Mouse (Mus musculus) liver, postnatal 0 days (tissue): ENCODE data around the gene Vamp1. TPM values are rescaled to one million over a fixed set of nuclear protein-coding genes. Genes with fewer than 3 reads are reported as not detected.

ENCODE experiments used
- ATAC-seq: fragments of 200-750 bp; cut with Nextera tagmentation; 2 replicates; pipeline ENCODE4 v1.8.0; 2017; ENCODE audit warnings: mild to moderate bottlenecking, moderate library complexity
- DNase-seq: peaks from one replicate; pipeline ENCODE4 v3.0.0-alpha.2; 2016
- H3K27ac ChIP-seq: fragments of 300-500 bp; sonication (generic); 2 replicates; pipeline ENCODE4 v1.5.1; 2014; ENCODE audit warnings: antibody characterized with exemption, moderate library complexity, mild to moderate bottlenecking, low read depth
- H3K27me3 ChIP-seq: fragments of 300-500 bp; sonication (generic); 2 replicates; pipeline ENCODE4 v1.6.1; 2014; ENCODE audit warnings: low read length, control low read depth, mixed read lengths; ENCODE audit not compliant: insufficient read depth
- H3K36me3 ChIP-seq: fragments of 300-500 bp; sonication (generic); replicated peaks from 2 replicates; pipeline ENCODE4 v1.6.1; 2014; ENCODE audit warnings: mild to moderate bottlenecking, control low read depth, low read length, moderate library complexity, mixed read lengths; ENCODE audit not compliant: insufficient read depth
- H3K4me1 ChIP-seq: fragments of 300-500 bp; sonication (generic); 2 replicates; pipeline ENCODE4 v1.6.1; 2014; ENCODE audit warnings: antibody characterized with exemption, mild to moderate bottlenecking, control low read depth; ENCODE audit not compliant: insufficient read depth
- H3K4me2 ChIP-seq: fragments of 300-500 bp; sonication (generic); 2 replicates; pipeline ENCODE4 v1.6.1; 2014; ENCODE audit warnings: low read depth, mild to moderate bottlenecking, low read length, moderate library complexity, mixed read lengths
- H3K4me3 ChIP-seq: fragments of 300-500 bp; sonication (generic); 2 replicates; pipeline ENCODE4 v1.5.1; 2014; ENCODE audit warnings: low read depth, low read length
- H3K9ac ChIP-seq: fragments of 300-500 bp; sonication (generic); replicated peaks from 2 replicates; pipeline ENCODE4 v1.6.1; 2014; ENCODE audit warnings: mild to moderate bottlenecking, moderate library complexity
- H3K9me3 ChIP-seq: fragments of 300-500 bp; sonication (generic); 2 replicates; pipeline ENCODE4 v1.6.1; 2016; ENCODE audit warnings: mild to moderate bottlenecking, control low read depth, low read length, mixed read lengths
- CTCF ChIP-seq: sonication (generic); IDR thresholded peaks from 2 replicates; pipeline ENCODE4 v1.5.1; 2016; ENCODE audit warnings: antibody characterized with exemption, low read depth
- EP300 ChIP-seq: IDR thresholded peaks from 2 replicates; pipeline ENCODE4 v1.6.1; 2016; ENCODE audit warnings: antibody characterized with exemption, low read depth, mild to moderate bottlenecking
- WGBS: fragments of 180-500 bp; shearing (Covaris S2); extraction: QIAGEN DNeasy Blood & Tissue Kit; methylation state at CpG from one replicate; pipeline ENCODE4 v1.1.7; 2014; ENCODE audit not compliant: insufficient replicate concordance; 5-methylcytosine and 5-hydroxymethylcytosine counted together
- microRNA-seq: library from miRNA; unstranded; fragments of <30 nt; microRNA quantifications from one replicate; pipeline ENCODE4, GENCODE M21; 2016
- polyA plus RNA-seq: library from polyadenylated mRNA; unstranded; fragments of >200 nt; fragmentation: Nextera tagmentation; extraction: Ambion mirVana; gene quantifications from 2 replicates; pipeline ENCODE4 v1.2.1, GENCODE M21; 2015

Vamp1 gene
- polyA plus RNA-seq, 1 experiment from 2014 or later: 1.4 TPM

- ATAC-seq: no peak
- WGBS: 83% methylated on average over 7 of the region's 7 CpGs
- Histone ChIP-seq H3K27me3 (no peaks in the 10 kb centered on the region), H3K9me3 (no peaks in the 10 kb centered on the region), H3K4me2 (no peak overlapping the region), H3K27ac (no peak overlapping the region), H3K36me3 (no peaks in the 10 kb centered on the region), H3K9ac (no peak overlapping the region), H3K4me3 (no peak overlapping the region), H3K4me1 (no peaks in the 10 kb centered on the region)
- no peak for DNase-seq
- TF ChIP-seq CTCF (0 out of 2 replicates have a peak, but pooled peaks have one; percentile 4), EP300 (no peak)
These were observed 69.4 kb downstream of the Vamp1 start for GRCm38 (mm10) chr6:125284751-125285150.

- Histone ChIP-seq H3K4me3 (no peak within 1 kb of the TSS), H3K27me3 (no peaks in the 10 kb centered on the region), H3K9ac (no peak within 1 kb of the TSS), H3K4me2 (no peak within 1 kb of the TSS), H3K4me1 (no peaks in the 10 kb centered on the region), H3K9me3 (no peaks in the 10 kb centered on the region), H3K27ac (no peak within 1 kb of the TSS), H3K36me3 (no peaks in the 10 kb centered on the region)
- no peak for ATAC-seq
- 92% methylated on average over 22 of the region's 22 CpGs for WGBS
- no peak for TF ChIP-seq EP300
- no peak for TF ChIP-seq CTCF
- no peak for DNase-seq
These were observed 70.5 kb downstream of the Vamp1 start, which contains the start of gene Tuba3a for GRCm38 (mm10) chr6:125285890-125286289. Tuba3a (minus strand) TSS chr6:125286042.

GRCm38 (mm10) chr6:125286944-125287343, 71.6 kb downstream of the Vamp1 start:
- Histone ChIP-seq H3K9ac (no peak overlapping the region), H3K4me3 (no peak overlapping the region), H3K27me3 (no peaks in the 10 kb centered on the region), H3K36me3 (no peaks in the 10 kb centered on the region), H3K4me2 (no peak overlapping the region), H3K27ac (no peak overlapping the region), H3K4me1 (no peaks in the 10 kb centered on the region), H3K9me3 (no peaks in the 10 kb centered on the region)
- DNase-seq (no peak), ATAC-seq (no peak)
- TF ChIP-seq CTCF (no peak), EP300 (no peak)
- 78% methylated on average over 4 of the region's 4 CpGs for WGBS

GRCm38 (mm10) chr6:125288730-125289129, 73.4 kb downstream of the Vamp1 start:
- 61% methylated on average over 5 of the region's 5 CpGs for WGBS
- no peak for TF ChIP-seq EP300
- TF ChIP-seq CTCF: no peak
- no peak overlapping the region for H3K27ac ChIP-seq
- H3K27me3 ChIP-seq: no peaks in the 10 kb centered on the region
- H3K9ac ChIP-seq: no peak overlapping the region
- DNase-seq (no peak), ATAC-seq (no peak)
- H3K9me3 ChIP-seq: no peaks in the 10 kb centered on the region
- H3K4me1 ChIP-seq: no peaks in the 10 kb centered on the region
- H3K4me3 ChIP-seq: no peak overlapping the region
- H3K36me3 ChIP-seq: no peaks in the 10 kb centered on the region
- H3K4me2 ChIP-seq: no peak overlapping the region

GRCm38 (mm10) chr6:125291329-125291728, 76.0 kb downstream of the Vamp1 start:
- no peaks in the 10 kb centered on the region for H3K27me3 ChIP-seq
- no peak overlapping the region for H3K4me3 ChIP-seq
- H3K4me2 ChIP-seq: no peak overlapping the region
- H3K9me3 ChIP-seq: no peaks in the 10 kb centered on the region
- ATAC-seq (no peak), DNase-seq (no peak)
- H3K4me1 ChIP-seq: no peaks in the 10 kb centered on the region
- H3K9ac ChIP-seq: no peak overlapping the region
- 71% methylated on average over 4 of the region's 4 CpGs for WGBS
- H3K36me3 ChIP-seq: no peaks in the 10 kb centered on the region
- H3K27ac ChIP-seq: no peak overlapping the region
- TF ChIP-seq EP300 (no peak), CTCF (no peak)

- WGBS: 67% methylated on average over 7 of the region's 7 CpGs
- H3K4me2 ChIP-seq: no peak overlapping the region
- no peaks in the 10 kb centered on the region for H3K4me1 ChIP-seq
- H3K36me3 ChIP-seq: no peaks in the 10 kb centered on the region
- H3K4me3 ChIP-seq: no peak overlapping the region
- ATAC-seq (peak; percentile 83), DNase-seq (no peak)
- H3K9ac ChIP-seq: no peak overlapping the region
- peak overlapping the region; percentile 41; the same call in 1 of the 2 replicates for H3K27ac ChIP-seq
- TF ChIP-seq EP300 (no peak), CTCF (no peak)
- no peaks in the 10 kb centered on the region for H3K9me3 ChIP-seq
- H3K27me3 ChIP-seq: no peaks in the 10 kb centered on the region
These were observed 76.9 kb downstream of the Vamp1 start for GRCm38 (mm10) chr6:125292256-125292655.

- no peak for ATAC-seq
- WGBS: 71% methylated on average over 4 of the region's 4 CpGs
These were observed 78.7 kb downstream of the Vamp1 start for GRCm38 (mm10) chr6:125294049-125294448.

More at GRCm38 (mm10) chr6:125294049-125294448, 78.7 kb downstream of the Vamp1 start:
- no peaks in the 10 kb centered on the region for H3K9me3 ChIP-seq
- no peak for DNase-seq
- H3K4me2 ChIP-seq: no peak overlapping the region
- H3K4me1 ChIP-seq: no peaks in the 10 kb centered on the region
- no peaks in the 10 kb centered on the region for H3K27me3 ChIP-seq
- TF ChIP-seq CTCF (no peak), EP300 (no peak)
- no peak overlapping the region for H3K9ac ChIP-seq
- no peak overlapping the region for H3K27ac ChIP-seq
- no peak overlapping the region for H3K4me3 ChIP-seq
- no peaks in the 10 kb centered on the region for H3K36me3 ChIP-seq

Small RNA genes within 50 kb of the gene (microRNA-seq; reads per million reads assigned to microRNA genes)
- gene Mir3098 (not detected), gene Mir8113 (not detected)

Other genes with a start within 250 kb of the Vamp1 start
- 0.07 and 0.15 TPM in 2 replicates for gene Pianp, start 218.9 kb upstream of the Vamp1 start, polyA plus RNA-seq
- gene Zfp384, start 206.4 kb upstream of the Vamp1 start, polyA plus RNA-seq: 3.3 and 3.5 TPM in 2 replicates
- gene Ing4, start 175.8 kb upstream of the Vamp1 start, polyA plus RNA-seq: 23.8 and 24.3 TPM in 2 replicates
- gene Acrbp, start 165.9 kb upstream of the Vamp1 start, polyA plus RNA-seq: 1.3 and 2.0 TPM in 2 replicates
- gene Lpar5, start 147.6 kb upstream of the Vamp1 start, polyA plus RNA-seq: 0.57 and 0.85 TPM in 2 replicates
- gene Chd4, start 119.6 kb upstream of the Vamp1 start, polyA plus RNA-seq: 20.0 and 24.5 TPM in 2 replicates
- 23.2 and 24.8 TPM in 2 replicates for gene Nop2, start 83.6 kb upstream of the Vamp1 start, polyA plus RNA-seq
- gene Iffo1, start 70.3 kb upstream of the Vamp1 start, polyA plus RNA-seq: 4.2 and 4.8 TPM in 2 replicates
- gene Gapdh, start 49.1 kb upstream of the Vamp1 start, polyA plus RNA-seq: 1,355 and 1,565 TPM in 2 replicates
- gene Ncapd2, start 23.9 kb upstream of the Vamp1 start, polyA plus RNA-seq: 33.5 and 39.1 TPM in 2 replicates
- gene Mrpl51, start 23.8 kb upstream of the Vamp1 start, polyA plus RNA-seq: 210 and 215 TPM in 2 replicates
- gene Tapbpl, start 16.3 kb downstream of the Vamp1 start, polyA plus RNA-seq: 14.4 and 14.7 TPM in 2 replicates
- 1.1 and 2.3 TPM in 2 replicates for gene Cd27, start 21.5 kb downstream of the Vamp1 start, polyA plus RNA-seq
- gene Tuba3a, start 70.5 kb downstream of the Vamp1 start, polyA plus RNA-seq: not detected in 2 replicates
- 31.8 TPM in 2 replicates for gene Ltbr, start 98.3 kb downstream of the Vamp1 start, polyA plus RNA-seq
- 0.76 and 1.1 TPM in 2 replicates for gene Scnn1a, start 105.1 kb downstream of the Vamp1 start, polyA plus RNA-seq
- 40.5 and 41.1 TPM in 2 replicates for gene Tnfrsf1a, start 133.8 kb downstream of the Vamp1 start, polyA plus RNA-seq
- 1.1 and 1.2 TPM in 2 replicates for gene Plekhg6, start 165.2 kb downstream of the Vamp1 start, polyA plus RNA-seq